Mouse (Mus musculus) ES-Bruce4 (cell line): ENCODE measurements at regions not wholly inside any gene's neighbourhood (a gene's known extent, or its start where the extent isn't known, plus 50 kb on each side); places are given as distances from the start of the nearest gene placed in this dataset.

ENCODE experiments used
- H3K27ac ChIP-seq: 2 replicates; pipeline ENCODE4 v1.5.1; 2012; ENCODE audit warnings: low read length, inconsistent platforms; ENCODE audit not compliant: insufficient read depth
- H3K27me3 ChIP-seq: 2 replicates; pipeline ENCODE4 v1.6.1; 2012; ENCODE audit warnings: mild to moderate bottlenecking, low read length, inconsistent platforms; ENCODE audit not compliant: control insufficient read depth, poor library complexity, insufficient read depth, severe bottlenecking
- H3K36me3 ChIP-seq: 2 replicates; pipeline ENCODE4 v1.6.1; 2012; ENCODE audit warnings: inconsistent platforms, mild to moderate bottlenecking, low read length, moderate library complexity; ENCODE audit not compliant: control insufficient read depth, poor library complexity, insufficient read depth, severe bottlenecking
- H3K4me1 ChIP-seq: one replicate; pipeline ENCODE4 v1.8.1; 2011; ENCODE audit warnings: low read length; ENCODE audit not compliant: control insufficient read depth, insufficient read depth
- H3K4me3 ChIP-seq: 2 replicates; pipeline ENCODE4 v1.5.1; 2011; ENCODE audit warnings: low read depth, mild to moderate bottlenecking, low read length
- H3K9ac ChIP-seq: 2 replicates; pipeline ENCODE4 v1.6.1; 2012; ENCODE audit warnings: low read depth, mild to moderate bottlenecking, inconsistent platforms; ENCODE audit not compliant: poor library complexity, severe bottlenecking
- H3K9me3 ChIP-seq: replicated peaks from 2 replicates; pipeline ENCODE4 v1.6.1; 2012; ENCODE audit warnings: mild to moderate bottlenecking, low read length, inconsistent platforms; ENCODE audit not compliant: control insufficient read depth, poor library complexity, insufficient read depth, severe bottlenecking
- CTCF ChIP-seq: IDR thresholded peaks from one replicate; pipeline ENCODE4 v1.8.1; 2011; ENCODE audit warnings: low read depth, low read length
- EP300 ChIP-seq: IDR thresholded peaks from 2 replicates; pipeline ENCODE4 v1.6.1; 2011; ENCODE audit warnings: low read depth, low read length; ENCODE audit not compliant: insufficient read depth
- POLR2A ChIP-seq: IDR thresholded peaks from one replicate; pipeline ENCODE4 v1.8.1; 2011; ENCODE audit warnings: low read length; ENCODE audit not compliant: insufficient read depth

DNA sequence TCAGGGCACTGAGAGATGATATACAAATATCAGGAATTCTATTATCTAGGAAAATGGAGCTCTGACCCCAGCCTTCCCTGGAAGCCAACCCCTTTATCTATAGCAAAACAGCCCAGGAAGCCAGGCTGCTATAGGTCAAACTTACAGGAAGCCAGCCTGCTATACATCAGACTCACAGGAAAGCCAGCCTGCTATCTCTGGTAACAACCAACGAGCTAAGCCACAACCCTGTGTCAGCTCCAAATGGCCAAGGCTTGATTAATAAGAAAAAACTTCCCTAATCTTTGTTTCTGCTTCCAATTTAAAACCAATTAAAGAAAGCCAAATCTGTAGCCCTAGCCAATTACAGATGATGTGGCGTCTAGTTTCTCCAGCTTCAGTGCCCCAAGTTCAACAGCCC is 114.4 kb upstream of the Tab2 start:
- Histone ChIP-seq H3K27ac (no peak overlapping the region), H3K27me3 (no peaks in the 10 kb centered on the region), H3K4me3 (no peak overlapping the region), H3K9me3 (no peaks in the 10 kb centered on the region), H3K4me1 (no peaks in the 10 kb centered on the region), H3K36me3 (no peaks in the 10 kb centered on the region), H3K9ac (no peak overlapping the region)
- TF ChIP-seq EP300: no peak
- no peak for TF ChIP-seq POLR2A
- TF ChIP-seq CTCF: no peak

DNA sequence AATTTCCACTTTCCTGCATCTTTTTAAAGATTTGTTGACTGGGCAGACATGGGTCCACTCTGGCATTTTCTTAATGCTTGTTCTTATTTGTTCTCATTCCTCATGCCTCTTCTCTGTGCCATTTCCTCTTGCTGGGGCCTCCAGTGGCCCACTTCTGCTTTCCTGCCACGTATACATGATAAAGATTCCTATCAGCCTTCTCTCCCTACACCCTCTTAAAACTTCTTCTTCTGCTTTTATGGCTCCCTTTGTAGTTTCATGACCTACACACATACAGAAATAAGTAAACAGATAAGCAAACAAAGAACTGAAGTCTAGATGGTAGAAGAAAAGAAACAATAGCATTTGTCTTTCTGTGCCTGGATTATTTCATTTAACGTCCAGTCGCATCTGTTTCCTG is 110.9 kb upstream of the Tab2 start:
- H3K36me3 ChIP-seq: no peaks in the 10 kb centered on the region
- H3K27ac ChIP-seq: no peak overlapping the region
- H3K9me3 ChIP-seq: no peaks in the 10 kb centered on the region
- H3K9ac ChIP-seq: no peak overlapping the region
- H3K4me3 ChIP-seq: no peak overlapping the region
- H3K4me1 ChIP-seq: no peaks in the 10 kb centered on the region
- TF ChIP-seq CTCF (no peak), EP300 (no peak), POLR2A (no peak)
- no peaks in the 10 kb centered on the region for H3K27me3 ChIP-seq

DNA sequence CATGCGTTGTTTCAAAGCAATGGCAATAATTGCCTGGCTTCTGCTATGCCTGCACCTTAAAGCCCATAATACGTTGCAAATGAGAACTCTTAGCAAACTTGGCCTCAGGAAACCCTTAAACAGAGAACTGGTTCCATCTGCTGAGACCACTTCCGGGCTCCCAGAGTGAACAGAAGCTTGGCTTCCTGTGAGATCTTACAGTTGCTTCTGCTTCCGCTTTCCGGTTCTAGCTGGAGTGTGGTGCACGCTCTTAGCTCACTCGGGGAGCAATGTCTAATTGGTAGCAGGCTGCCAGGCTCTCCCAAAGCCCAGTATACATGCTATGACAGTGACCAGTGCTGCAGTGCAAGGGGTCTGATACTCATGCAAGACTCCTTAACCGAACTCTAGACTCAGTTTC is 109.7 kb upstream of the Tab2 start:
- Histone ChIP-seq H3K9me3 (no peaks in the 10 kb centered on the region), H3K9ac (no peak overlapping the region), H3K27me3 (no peaks in the 10 kb centered on the region), H3K4me1 (no peaks in the 10 kb centered on the region), H3K36me3 (no peaks in the 10 kb centered on the region), H3K27ac (no peak overlapping the region), H3K4me3 (no peak overlapping the region)
- no peak for TF ChIP-seq EP300
- TF ChIP-seq POLR2A: no peak
- TF ChIP-seq CTCF: no peak

DNA sequence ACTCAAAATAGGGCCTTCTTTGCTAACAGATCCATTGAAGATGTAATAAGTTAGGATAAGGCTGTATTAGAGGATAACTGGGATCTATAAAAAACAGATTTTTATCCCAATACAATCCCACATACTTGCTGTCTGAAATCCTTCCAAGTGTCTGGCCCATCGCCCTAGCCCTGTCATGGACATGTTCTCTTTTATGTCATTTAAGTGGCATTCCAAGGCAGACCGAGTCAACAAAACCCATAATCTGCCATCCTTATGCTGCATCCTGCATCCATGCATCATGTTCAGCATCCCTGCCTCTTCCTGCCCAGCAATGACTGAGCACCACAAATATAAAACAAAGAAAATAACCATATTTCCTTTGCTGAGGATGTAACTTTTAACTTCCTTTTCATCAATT is 108.3 kb upstream of the Tab2 start:
- Histone ChIP-seq H3K4me3 (no peak overlapping the region), H3K9ac (no peak overlapping the region), H3K9me3 (no peaks in the 10 kb centered on the region), H3K27me3 (no peaks in the 10 kb centered on the region), H3K4me1 (no peaks in the 10 kb centered on the region), H3K36me3 (no peaks in the 10 kb centered on the region), H3K27ac (no peak overlapping the region)
- TF ChIP-seq POLR2A (no peak), CTCF (no peak), EP300 (no peak)

DNA sequence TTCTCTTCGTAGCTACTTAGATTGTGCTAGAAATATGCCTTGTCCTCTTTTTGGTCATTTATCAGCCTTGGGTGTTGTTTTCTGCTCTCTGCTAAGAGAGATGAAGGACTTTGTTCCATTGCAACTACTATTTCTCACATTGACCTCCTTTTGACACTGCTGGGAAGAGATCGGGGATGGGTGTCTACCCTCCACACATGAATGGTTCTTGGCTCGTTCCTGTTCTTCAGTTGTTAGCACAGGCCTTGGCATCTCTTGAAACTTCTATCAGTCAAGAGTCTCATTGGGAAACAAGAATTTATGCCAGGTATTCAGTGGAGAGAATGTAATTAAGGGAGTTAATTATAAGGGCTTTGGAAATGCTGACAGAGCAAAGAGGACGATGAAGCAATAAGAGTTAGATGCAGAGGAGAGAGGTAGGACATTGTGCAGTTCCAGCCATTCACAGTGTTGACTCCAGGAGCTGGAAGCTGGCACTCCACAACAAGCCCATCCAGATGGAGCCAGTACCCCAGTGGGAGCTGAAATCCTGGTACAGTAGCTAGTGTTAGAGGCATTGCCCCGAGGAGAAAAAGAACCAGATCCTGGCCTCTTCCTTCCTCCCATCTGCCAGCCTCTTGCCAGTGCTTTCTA is 107.5 kb upstream of the Tab2 start:
- Histone ChIP-seq H3K4me3 (no peak overlapping the region), H3K9ac (no peak overlapping the region), H3K27me3 (no peaks in the 10 kb centered on the region), H3K36me3 (no peaks in the 10 kb centered on the region), H3K27ac (no peak overlapping the region), H3K4me1 (no peaks in the 10 kb centered on the region), H3K9me3 (no peaks in the 10 kb centered on the region)
- TF ChIP-seq EP300: no peak
- no peak for TF ChIP-seq POLR2A
- TF ChIP-seq CTCF: no peak

DNA sequence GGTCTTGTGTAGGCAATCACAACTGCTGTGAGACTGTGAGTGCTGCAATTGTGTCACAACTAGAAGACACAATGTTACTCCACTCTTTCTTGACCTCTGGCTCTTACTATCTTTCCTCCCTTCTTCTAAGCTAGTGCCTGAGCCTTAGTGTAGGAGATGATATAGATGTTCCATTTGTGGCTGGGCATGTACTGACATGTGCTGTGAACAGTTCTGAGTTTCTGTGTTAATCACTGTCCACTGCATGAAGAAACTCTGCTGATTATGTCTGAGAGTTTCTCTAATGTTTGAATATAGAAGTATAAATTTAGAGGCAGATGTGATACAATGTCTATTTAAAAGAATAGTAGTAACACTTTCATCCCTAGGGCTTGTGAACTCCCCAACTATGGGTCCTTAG is 105.0 kb upstream of the Tab2 start:
- no peaks in the 10 kb centered on the region for H3K4me1 ChIP-seq
- H3K36me3 ChIP-seq: no peaks in the 10 kb centered on the region
- no peak overlapping the region for H3K27ac ChIP-seq
- no peak overlapping the region for H3K4me3 ChIP-seq
- no peaks in the 10 kb centered on the region for H3K27me3 ChIP-seq
- H3K9me3 ChIP-seq: peaks cover 9% of the 10 kb centered on the region
- TF ChIP-seq POLR2A (no peak), EP300 (no peak), CTCF (no peak)
- H3K9ac ChIP-seq: no peak overlapping the region
